Mouse (Mus musculus): ENCODE results near the gene Gm49416. TPM values are rescaled to one million over a fixed set of nuclear protein-coding genes. Genes with fewer than 3 reads are reported as not detected.
"Not testable (repeated sequence)": the region's sequence is repeated elsewhere in the genome, so short reads cannot be mapped to it uniquely, and the experiment has no call there.

Gene Gm49416
- under 1 TPM in 1 of 2 experiments, not detected in 1; 0.84 TPM for total RNA-seq (2021)
- long read RNA-seq, experiment 1, partial matches to known transcripts: 0 of 2 reads
- long read RNA-seq, experiment 1, other reads (novel, unspliced or antisense): 2 of 2 reads
- long read RNA-seq, experiment 2: 0 reads

DNA sequence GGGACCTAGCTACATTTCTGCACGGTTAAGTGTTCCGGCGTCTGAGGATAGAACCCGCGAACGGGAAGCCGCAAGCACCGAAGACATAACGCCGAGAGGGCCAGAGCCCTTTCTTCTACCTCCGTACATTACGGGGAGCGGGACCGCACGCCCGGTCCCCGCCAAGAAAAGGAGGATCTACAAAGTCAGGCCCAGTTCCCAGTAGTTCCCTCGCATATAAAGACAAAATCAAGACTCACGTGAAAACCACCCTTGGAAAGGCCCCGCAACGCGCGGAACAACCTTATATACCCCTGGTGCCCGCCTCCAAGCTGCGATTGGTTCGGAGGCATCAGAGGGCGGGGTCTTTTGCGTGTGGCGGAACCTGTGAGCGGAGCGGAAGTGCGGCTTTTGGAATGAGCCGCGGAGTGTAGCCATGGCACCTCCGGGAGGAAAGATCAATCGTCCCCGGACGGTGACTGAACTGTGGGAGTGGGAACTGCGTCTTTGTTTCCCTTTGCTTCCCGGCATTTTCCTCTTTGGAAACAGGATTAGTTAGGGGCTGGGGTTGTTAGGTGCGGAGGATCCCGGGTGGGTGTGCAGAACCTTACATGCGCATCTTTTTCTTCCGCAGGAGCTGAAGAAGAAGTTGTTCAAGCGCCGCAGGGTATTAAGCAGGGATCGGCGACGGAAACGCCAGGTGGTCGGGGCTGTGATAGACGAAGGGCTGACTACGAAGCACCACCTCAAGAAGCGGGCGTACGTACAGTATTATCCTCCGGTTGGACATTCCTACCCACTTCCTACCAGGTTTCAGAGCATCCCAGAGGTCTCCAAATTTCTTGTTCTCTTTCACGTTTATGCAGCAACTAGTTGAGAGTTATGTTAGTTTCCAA lies at the start of gene Gm49416, which contains the start of gene 1810009A15Rik:
Gene Gm49416, plus strand, starts transcription at position 416 of the 875 bp plus-strand sequence.
Gene 1810009A15Rik, plus strand, starts transcription at position 343 of the 875 bp plus-strand sequence.
- DNase-seq: peak; percentile 86 to 93

DNA sequence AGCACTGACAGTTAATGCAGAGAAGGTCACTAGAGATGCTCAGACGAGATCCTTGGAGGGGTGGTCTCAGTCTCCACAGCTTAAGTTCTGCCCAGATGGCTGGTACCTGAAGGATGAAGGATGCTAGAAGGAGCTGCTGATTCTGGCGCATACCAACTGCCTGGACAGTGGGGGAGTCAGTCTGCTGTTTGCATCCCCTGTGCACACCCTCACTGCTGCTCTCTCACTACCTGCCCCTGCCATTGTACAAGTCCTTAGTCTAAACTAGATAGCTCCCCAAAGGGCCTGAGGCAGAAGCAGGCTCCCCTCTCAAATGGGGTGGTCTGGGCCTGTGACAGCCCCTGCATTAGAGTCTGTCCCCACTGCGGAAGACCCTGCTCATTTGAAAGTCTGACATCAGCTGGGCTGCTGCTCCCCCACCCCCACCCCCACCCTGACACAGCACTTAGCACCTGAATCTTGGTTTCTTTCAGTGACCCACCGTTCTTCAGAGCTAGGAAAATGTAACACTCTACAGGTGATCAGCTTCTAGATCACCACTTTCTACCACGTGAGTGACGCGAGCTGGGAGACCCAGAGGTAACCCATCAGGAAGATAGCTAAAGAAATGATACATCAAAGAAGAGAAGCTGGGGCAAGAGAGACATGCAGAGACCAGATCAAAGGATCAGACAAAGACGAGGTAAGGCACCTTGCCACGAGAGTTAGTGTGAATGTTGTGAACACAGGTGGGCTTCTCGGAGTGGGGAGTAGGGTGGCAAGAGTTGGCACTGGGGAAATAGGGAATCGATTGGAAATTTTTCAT lies 49.4 kb upstream of the Gm49416 start, which contains the start of gene Gng3:
Gene Gng3, minus strand, starts transcription at position 92 of the 805 bp plus-strand sequence.
- intact Hi-C loops (cut with DNase I): no loop called here
- no peak for DNase-seq

More for the DNA sequence above, at the start of gene Gm49416, which contains the start of gene 1810009A15Rik:
- intact Hi-C loops (cut with DNase I): no loop called here

DNA sequence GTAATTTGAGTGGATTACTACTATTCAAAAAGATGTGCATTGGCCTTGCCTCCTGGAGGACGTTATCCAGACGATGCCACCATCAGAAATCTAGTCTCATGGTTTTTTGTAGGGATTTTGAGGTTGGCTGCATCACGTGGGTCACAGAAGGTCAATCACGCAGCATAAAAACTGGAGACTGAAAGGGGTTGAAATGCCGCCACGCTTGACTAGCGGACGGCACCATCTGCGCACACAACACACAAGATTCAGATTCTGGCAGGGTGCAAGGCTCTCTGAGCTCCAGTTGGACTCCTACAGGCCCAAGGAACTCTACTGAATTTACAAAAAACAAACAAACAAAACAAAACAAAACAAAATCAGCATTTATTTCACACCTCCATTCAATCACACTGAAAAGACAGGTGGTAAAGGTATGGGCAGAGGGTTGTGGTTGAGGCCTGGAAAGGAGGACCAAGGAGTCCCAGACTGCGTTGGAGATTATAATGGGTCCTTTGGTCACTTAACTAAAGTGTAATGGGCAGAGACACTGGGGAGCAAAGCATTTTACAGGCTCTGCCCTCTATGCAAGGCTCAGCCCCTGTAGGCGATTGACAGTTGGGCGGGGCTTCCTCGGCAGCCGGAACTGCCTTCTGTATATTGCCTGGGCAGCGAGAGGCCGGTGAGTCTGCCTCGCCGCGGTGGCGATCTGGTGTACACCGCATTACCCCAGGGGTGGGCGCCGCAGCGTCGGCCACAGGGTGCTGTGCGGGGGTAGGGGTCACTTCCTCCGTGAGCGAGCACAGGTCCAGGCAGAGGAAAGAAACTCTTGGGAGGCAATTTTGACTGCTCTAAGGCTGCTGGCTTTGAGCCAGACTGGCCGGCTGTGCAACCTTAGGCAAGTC lies 48.6 kb upstream of the Gm49416 start:
- intact Hi-C loops (cut with DNase I): loop anchor here (5.0 kb wide), 1 partner anchor 52 kb away; the partner anchor contains the start of gene Ints5

DNA sequence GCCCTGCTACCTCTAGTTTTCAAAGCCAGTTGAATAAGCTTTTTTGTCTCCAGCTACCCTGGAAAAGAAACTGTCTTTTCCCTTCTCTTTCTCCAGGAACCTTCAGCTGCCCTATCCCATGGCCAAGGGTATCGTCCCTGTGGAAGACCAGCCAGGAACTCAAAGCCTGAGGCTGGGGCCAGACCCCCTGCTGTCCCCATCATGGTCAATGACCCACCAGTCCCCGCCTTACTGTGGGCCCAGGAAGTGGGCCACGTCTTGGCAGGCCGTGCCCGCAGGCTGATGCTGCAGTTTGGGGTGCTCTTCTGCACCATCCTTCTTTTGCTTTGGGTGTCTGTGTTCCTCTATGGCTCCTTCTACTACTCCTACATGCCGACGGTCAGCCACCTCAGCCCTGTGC lies 47.7 kb upstream of the Gm49416 start:
- intact Hi-C loops (cut with DNase I): loop anchor here (5.0 kb wide), 1 partner anchor 51 kb away; the partner anchor contains the start of gene Ints5
- DNase-seq: no peak

More for the DNA sequence above, 48.6 kb upstream of the Gm49416 start:
- peak; percentile 64 to 65 for DNase-seq

DNA sequence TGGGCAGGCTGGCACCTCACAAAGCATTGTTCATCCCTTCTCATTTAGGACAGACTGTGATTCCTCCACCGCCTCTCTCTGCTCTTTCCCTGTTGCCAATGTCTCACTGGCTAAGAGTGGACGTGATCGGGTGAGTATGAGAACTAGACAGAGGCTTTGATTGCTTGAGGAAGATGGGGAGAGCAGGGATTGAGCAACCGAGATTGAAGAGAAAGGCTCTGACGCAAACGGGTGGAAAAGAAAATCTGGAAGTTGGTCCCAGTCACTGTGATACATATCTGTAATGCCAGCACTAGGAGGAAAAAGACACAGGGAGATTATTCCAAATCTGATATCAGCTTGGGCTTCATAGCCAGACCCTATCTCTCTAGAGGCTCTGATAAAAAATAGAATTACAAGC lies 45.8 kb upstream of the Gm49416 start:
- intact Hi-C loops (cut with DNase I): loop anchor here (5.0 kb wide), 1 partner anchor 49 kb away; the partner anchor contains the start of gene Ints5
- DNase-seq: no peak

GRCm38 (mm10) chr19:8844371-8845129 lies 44.2 kb upstream of the Gm49416 start:
- DNase-seq: peak; percentile 59 to 82
- intact Hi-C loops (cut with DNase I): loop anchor here (5.0 kb wide), 2 partner anchors 48 to 258 kb away; partner anchors contain the start of gene Ints5

DNA sequence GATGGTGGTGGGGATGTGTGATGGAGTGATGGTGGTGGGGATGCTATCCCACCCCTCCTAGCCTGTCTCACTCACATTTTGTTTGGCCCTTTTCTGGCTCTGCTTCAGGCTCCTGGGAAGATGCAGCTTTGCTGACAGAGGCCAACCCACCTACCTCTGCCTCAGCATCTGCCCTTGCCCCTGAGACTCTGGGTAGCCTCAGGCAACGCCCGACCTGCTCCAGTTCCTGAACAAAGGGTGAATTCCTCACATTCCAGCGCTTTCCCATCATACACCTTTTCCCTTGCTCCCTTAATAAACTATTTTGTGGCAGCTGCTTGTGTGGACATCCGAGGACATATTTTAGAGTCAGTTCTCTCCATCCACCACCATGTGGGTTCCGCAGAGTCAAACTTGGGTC lies 40.4 kb upstream of the Gm49416 start:
- intact Hi-C loops (cut with DNase I): loop anchor here (5.0 kb wide), 1 partner anchor 254 kb away; no protein-coding TSS in a partner anchor

DNA sequence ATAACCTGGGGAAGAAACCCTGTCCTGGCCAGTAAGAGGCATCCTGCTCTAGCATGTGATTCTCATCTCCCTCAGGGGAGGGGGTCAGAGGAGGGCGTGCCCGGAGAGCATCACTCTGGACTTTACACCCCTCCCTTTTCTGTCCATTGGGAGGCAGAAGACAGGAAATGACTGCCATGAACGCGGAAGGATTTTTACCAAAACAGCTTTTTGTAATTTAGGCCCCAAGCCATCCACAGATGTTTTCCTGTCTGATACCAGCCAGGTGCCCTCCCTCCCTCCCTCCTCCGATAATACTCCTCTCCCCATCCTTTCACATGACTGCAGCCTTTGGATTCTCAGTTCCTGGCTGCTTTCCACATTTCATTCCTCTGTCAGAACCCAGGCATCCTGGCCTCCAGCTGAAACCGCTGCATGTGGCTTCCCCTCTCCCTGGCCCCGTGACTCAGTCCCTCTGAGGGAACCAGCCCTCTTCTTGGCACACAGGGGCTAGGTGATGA lies 38.3 kb upstream of the Gm49416 start, which contains the start of gene Lrrn4cl:
Gene Lrrn4cl, plus strand, starts transcription at position 367 of the 500 bp plus-strand sequence.
- peak; percentile 53 to 63 for DNase-seq
- intact Hi-C loops (cut with DNase I): no loop called here

More for the DNA sequence above, 40.4 kb upstream of the Gm49416 start:
- DNase-seq: no peak

DNA sequence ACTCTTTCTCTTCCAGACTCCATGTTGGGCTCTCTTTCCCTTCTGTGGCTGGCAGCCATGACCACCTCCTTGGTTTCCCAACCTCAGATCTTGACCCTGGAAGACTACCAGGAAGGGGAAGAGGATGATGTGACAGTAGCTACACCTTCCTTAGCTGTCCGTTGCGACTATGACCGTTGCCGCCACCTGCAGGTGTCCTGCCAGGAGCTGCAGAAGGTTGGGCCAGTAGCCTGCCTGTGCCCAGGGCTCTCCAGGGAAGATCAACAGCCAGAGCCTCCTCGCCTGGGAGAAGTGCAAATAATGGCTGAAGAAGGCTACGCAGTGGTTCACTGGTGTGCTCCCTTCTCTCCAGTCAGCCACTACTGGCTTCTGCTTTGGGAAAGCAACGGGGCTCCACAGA lies 37.1 kb upstream of the Gm49416 start:
- intact Hi-C loops (cut with DNase I): no loop called here
- no peak for DNase-seq

DNA sequence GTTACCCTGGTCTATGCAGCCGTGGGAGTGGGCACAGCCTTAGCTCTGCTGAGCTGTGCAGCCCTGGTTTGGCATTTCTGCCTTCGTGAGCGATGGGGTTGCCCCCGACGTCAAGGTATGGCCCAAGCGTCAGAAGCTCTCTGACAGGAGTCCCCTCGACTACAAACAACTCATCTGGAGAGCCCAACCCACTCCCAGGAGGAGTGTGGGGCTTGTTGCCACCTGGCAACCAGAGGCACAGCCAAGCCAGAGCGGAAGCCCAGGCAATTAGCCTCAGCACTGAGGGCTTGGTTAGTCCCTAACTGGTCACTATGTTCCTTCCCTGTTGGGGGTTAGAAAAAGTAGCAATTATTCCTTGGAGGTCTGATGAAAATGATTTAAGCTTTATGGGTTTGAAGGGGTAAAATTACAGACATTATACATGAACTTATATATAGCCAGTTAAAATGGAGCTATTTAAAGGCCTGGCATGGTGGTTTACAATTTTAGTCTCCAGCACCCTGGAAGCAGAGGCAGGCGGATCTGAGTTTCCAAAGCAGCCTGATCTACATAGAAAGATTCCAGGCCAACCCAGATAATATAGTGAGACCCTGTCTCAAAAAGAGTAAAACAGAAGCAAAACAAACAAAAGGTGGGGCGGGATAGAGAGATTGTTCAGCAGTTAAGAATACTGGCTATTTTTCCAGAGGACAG lies 36.3 kb upstream of the Gm49416 start:
- peak; percentile 61 to 69 for DNase-seq
- intact Hi-C loops (cut with DNase I): no loop called here

DNA sequence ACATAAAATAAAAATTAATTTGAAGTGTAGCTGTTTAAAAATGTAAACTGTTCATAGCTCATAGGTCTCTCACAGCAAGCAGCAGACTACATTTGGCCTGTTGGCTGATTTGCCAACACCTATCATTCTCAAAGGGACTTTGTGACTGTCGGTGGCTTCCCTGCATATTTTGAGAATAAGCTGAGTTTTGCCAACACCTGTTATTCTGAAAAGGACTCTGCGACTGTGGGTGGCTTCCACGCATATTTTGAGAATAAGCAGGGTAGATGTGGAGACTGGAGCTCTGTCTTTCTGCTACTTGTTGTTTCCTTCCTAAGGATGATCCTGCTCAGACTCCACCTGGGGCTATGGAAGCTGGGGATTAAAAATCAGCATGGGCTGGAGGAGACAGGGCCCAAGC lies 35.6 kb upstream of the Gm49416 start:
- intact Hi-C loops (cut with DNase I): no loop called here
- DNase-seq: no peak

GRCm38 (mm10) chr19:8857689-8858088 lies 31.0 kb upstream of the Gm49416 start:
- peak in 1 of 2 experiments; percentile 42 for DNase-seq
- intact Hi-C loops (cut with DNase I): loop anchor here (5.0 kb wide), 1 partner anchor 250 kb away; no protein-coding TSS in a partner anchor

DNA sequence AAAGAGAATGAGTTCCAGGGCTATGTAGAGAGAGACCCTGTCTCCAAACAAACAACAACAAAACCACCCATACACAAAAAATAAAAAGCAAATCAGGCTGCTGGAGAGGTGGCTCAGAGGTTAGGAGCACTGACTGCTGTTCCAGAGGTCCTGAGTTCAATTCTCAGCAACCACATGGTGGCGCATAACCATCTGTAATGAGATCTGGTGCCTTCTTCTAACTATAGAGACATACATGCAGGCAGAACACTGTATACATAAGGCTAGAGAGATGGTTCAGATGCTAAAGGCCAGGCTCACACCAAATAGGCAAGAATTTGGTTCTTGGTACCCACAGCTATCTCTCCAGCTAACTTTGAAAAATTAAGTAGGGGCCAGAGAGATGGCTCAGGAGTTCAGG lies 29.7 kb upstream of the Gm49416 start:
- intact Hi-C loops (cut with DNase I): loop anchor here (5.0 kb wide), 1 partner anchor 248 kb away; no protein-coding TSS in a partner anchor
- DNase-seq: no peak

- no peak for DNase-seq
- intact Hi-C loops (cut with DNase I): no loop called here
These were observed 24.5 kb upstream of the Gm49416 start for GRCm38 (mm10) chr19:8864265-8864664.

DNA sequence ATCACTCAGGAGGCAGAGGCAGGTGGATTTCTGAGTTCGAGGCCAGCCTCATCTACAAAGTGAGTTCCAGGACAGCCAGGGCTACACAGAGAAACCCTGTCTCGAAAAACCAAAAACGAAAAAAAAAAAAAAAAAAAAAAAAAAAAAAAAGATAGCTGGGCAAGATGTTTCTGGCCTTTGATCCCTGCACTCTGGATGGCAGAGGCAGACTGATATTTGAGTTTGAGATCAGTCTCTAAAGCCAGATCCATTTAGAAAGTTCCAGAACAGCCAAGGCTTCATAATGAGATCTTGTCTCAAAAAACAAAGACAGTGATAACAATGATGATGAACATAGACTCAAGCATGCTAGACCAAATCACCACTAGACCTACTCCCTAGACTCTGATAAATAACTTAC lies 18.3 kb upstream of the Gm49416 start:
- intact Hi-C loops (cut with DNase I); DNase-seq: not testable (repeated sequence)

- intact Hi-C loops (cut with DNase I): no loop called here
- no peak for DNase-seq
These were observed 17.9 kb upstream of the Gm49416 start for GRCm38 (mm10) chr19:8870838-8871237.

Measured in gastrocnemius, postnatal 36 days (tissue).